Mouse (Mus musculus) myocyte (in vitro differentiated cells): ENCODE results near the gene Gck.

ENCODE experiments used
- CEBPB ChIP-seq: IDR thresholded peaks from 2 replicates; pipeline ENCODE4 v1.6.1; 2011; ENCODE audit warnings: mild to moderate bottlenecking, moderate library complexity; ENCODE audit not compliant: poor library complexity, insufficient read depth, severe bottlenecking
- E2F4 ChIP-seq: IDR thresholded peaks from one replicate; pipeline ENCODE4 v1.6.1; 2011; ENCODE audit warnings: mild to moderate bottlenecking, control low read depth, moderate library complexity; ENCODE audit not compliant: insufficient read depth
- MAX ChIP-seq: IDR thresholded peaks from one replicate; pipeline ENCODE4 v1.6.1; 2011; ENCODE audit warnings: low read depth, mild to moderate bottlenecking, control low read depth
- MYOD1 ChIP-seq, 3 experiments: IDR thresholded peaks; one replicate each; pipeline ENCODE4 v1.6.1; 2011; ENCODE audit warnings: control low read depth in 2 of 3, low read depth in 2 of 3, mild to moderate bottlenecking in 2 of 3, moderate library complexity in 1 of 3; ENCODE audit not compliant: insufficient read length in 2 of 3, control insufficient read depth in 1 of 3
- MYOG ChIP-seq, 3 experiments: IDR thresholded peaks; one replicate each; pipeline ENCODE4 v1.6.1; 2011; ENCODE audit warnings: control low read depth in 2 of 3, low read depth in 2 of 3, mild to moderate bottlenecking in 2 of 3; ENCODE audit not compliant: insufficient read length in 2 of 3, control insufficient read depth in 1 of 3, insufficient read depth in 1 of 3
- POLR2A ChIP-seq: IDR thresholded peaks from one replicate; pipeline ENCODE4 v1.6.1; 2011; ENCODE audit warnings: low read depth, mild to moderate bottlenecking, control low read depth, moderate library complexity; ENCODE audit not compliant: insufficient read length
- POLR2AphosphoS2 ChIP-seq: IDR thresholded peaks from one replicate; pipeline ENCODE4 v1.6.1; 2011; ENCODE audit warnings: low read depth, control low read depth; ENCODE audit not compliant: insufficient read length
- REST ChIP-seq: IDR thresholded peaks from one replicate; pipeline ENCODE4 v1.6.1; 2011; ENCODE audit warnings: mild to moderate bottlenecking, control low read depth, moderate library complexity; ENCODE audit not compliant: insufficient read depth, insufficient read length
- TCF12 ChIP-seq: IDR thresholded peaks from one replicate; pipeline ENCODE4 v1.6.1; 2011; ENCODE audit warnings: mild to moderate bottlenecking, control low read depth; ENCODE audit not compliant: poor library complexity, insufficient read depth, severe bottlenecking
- TCF3 ChIP-seq: IDR thresholded peaks from one replicate; pipeline ENCODE4 v1.6.1; 2011; ENCODE audit warnings: low read depth, control low read depth; ENCODE audit not compliant: insufficient read length
- USF1 ChIP-seq: IDR thresholded peaks from one replicate; pipeline ENCODE4 v1.6.1; 2011; ENCODE audit warnings: low read depth, mild to moderate bottlenecking, control low read depth, moderate library complexity

- TF ChIP-seq POLR2A: no peak
- TF ChIP-seq POLR2AphosphoS2: no peak
- no peak for TF ChIP-seq E2F4
- TF ChIP-seq MAX: no peak
- TF ChIP-seq MYOG (IDR thresholded peaks at IDR 0.05; ENCODE audit: control insufficient read depth in 1 of 3, insufficient read depth in 1 of 3, insufficient read length in 2 of 3, low read depth in 2 of 3): no peak
- no peak for TF ChIP-seq TCF12
- no peak for TF ChIP-seq TCF3
- no peak for TF ChIP-seq MYOD1 (IDR thresholded peaks at IDR 0.05; ENCODE audit: control insufficient read depth in 1 of 3, insufficient read length in 2 of 3, low read depth in 2 of 3)
- TF ChIP-seq USF1: no peak
- TF ChIP-seq REST: no peak
- no peak for TF ChIP-seq CEBPB
Measured at GRCm38 (mm10) chr11:5924699-5925098, 25.2 kb downstream of the Gck start.
